Mouse (Mus musculus) E14TG2a.4 (cell line): ENCODE data around the gene Apaf1.

ENCODE experiments used
- CTCF ChIP-seq: conservative IDR thresholded peaks from 2 replicates; pipeline ENCODE4 v1.5.1; 2014; ENCODE audit warnings: low read length
- NANOG ChIP-seq: IDR thresholded peaks from 2 replicates; pipeline ENCODE4 v1.6.1; 2014; ENCODE audit warnings: borderline replicate concordance, low read length, mixed read lengths
- POU5F1 ChIP-seq: IDR thresholded peaks from 2 replicates; pipeline ENCODE4 v1.6.1; 2014; ENCODE audit warnings: low read length, borderline replicate concordance

GRCm38 (mm10) chr10:91081959-91082507 lies 537 bp downstream of the Apaf1 start:
- TF ChIP-seq CTCF (no peak), POU5F1 (no peak), NANOG (no peak)
